Mouse (Mus musculus) MN1 (cell line): ENCODE results near the gene Kng1.
A peak's percentile ranks its signal among the peaks of the same experiment; 100 is the strongest.
"Not testable (repeated sequence)": the region's sequence is repeated elsewhere in the genome, so short reads cannot be mapped to it uniquely, and the experiment has no call there.

Experiments
- DNase-seq: peaks from one replicate; pipeline ENCODE4 v3.0.0-alpha.2; 2016; ENCODE audit warnings: low spot score

Kng1 gene

DNA sequence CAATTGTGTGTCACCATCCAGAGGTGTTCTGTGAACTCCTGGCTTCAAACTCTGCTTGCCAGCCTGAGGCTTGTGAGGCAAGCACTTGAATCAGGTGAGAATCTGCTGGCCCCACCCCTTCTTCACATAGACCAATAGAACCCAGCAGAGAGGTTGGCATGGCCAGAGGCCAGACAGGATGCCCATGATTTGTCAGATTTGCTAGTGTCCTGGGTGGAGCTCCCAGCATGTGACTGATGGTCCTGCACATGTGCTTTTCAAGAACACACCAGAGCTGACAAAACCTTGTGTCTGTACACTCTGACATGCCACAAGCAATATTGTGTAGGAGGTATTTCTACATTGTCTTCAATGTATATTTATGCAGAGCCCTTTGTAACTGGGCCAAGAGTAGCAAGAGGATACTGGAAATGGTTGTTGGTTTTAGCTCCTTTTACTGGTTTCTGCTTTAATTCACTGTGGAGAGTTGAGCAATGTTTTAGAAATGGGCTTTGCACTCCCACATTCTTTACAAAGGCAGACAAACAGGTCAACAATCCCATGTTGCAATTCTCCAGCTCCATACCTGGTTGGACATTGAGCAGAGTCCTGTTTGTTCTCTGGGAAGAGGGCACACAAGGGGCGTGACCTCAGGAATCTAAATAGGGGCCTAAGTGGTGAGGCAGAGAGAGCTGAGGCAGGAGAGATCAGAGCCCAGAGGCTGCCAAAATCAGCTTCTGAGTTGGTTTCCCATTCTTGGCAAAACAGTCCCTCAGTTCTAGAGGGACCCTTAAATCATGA is at the start of gene Kng1:
Kng1 (plus strand) TSS at position 198 of the 780 bp plus-strand sequence.
- not testable (repeated sequence) for DNase-seq

DNA sequence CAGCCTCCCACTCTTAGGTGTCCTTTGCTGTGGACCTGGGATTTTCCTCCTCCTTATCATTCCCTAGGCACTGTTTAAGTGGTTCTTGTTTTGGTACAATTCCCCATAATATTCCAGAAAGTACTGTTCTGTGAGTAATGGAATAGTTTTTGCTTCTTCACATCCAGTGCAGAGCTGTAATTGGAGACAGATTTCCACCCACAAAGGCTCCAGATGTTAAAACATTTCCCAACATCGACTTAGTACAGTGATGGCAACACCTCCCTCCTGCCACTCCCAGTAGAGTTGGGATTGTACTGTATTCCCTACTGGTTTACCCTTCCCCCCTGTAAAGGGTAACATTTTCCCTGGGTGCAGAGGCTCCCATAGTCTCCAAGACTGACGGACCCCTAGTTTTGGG is 43.9 kb upstream of the Kng1 start:
- DNase-seq: not testable (repeated sequence)

DNA sequence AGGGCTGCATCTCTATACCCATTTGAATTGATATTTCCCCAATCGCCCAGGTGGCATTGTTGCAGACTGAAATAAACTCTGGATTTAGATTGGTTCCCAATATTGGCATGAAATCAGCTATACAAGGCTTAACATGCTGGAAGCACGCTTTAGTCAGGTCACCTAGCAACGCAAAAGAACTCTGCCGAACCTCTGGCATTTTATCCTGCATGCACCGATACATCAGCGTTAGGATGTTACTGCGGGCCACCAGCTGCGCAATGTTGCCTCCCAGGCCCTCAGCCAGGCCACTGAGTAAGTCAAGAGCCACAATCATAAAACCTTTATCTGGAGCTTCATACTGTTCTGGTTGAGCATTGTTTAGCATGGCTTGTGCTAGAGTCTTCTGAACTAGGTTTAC is 43.0 kb upstream of the Kng1 start:
- not testable (repeated sequence) for DNase-seq

DNA sequence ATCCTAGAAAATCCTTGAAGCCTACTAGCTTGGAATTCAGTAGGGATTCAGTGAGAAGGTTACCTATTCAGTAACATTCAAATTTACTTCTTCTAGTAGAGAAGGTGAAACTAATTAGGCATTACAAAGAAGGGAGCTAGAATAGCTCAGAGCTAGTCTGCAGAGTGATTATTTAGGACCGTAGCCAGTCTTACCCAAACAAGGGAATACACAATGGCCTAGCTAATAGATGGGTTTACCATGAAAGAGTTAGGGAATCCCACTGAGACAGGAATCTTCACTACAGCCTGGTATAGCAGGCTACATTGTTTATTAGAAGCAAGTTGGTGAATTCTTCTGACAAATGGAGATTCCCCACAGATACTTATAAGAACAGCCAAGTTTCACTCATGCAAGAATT is 37.1 kb upstream of the Kng1 start:
- DNase-seq: not testable (repeated sequence)

DNA sequence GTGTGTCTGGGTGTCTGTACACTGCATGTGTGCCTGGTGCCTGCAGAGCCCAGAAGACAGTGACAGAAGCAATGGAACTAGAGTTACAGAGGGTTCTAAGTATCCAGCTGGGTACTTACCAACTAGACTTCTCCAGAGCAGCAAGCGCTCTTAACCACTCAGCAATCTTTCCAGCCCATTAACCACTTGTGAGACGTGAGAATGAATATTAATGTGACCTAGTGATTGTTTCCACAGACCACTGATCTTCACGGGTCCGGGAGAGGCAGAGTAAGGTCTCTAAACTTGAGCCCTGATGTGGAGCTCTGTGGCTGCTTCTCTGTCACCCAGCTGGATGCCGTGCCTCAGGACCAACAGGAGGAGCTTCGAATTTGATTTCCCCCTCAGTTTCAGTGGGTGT is 32.6 kb upstream of the Kng1 start:
- no peak for DNase-seq

DNA sequence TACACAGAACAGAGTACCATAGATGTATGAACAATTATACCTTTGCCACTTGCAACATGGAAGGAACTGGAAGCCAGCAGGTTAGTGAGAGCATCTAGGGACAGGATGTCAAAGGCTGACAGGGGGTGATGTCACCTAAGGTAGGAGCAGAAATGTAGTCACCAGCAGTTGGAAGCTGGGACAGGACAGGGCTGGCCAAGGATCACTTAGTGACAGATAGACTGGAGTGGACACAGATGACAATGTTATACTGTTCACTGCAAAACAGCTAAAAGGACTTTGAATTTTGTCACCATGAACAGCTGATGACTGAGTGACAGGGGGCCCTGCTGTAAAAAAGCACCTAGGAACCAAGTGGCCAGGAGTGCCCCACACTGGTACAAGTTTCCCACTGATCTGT is 31.1 kb upstream of the Kng1 start:
- DNase-seq: no peak

DNA sequence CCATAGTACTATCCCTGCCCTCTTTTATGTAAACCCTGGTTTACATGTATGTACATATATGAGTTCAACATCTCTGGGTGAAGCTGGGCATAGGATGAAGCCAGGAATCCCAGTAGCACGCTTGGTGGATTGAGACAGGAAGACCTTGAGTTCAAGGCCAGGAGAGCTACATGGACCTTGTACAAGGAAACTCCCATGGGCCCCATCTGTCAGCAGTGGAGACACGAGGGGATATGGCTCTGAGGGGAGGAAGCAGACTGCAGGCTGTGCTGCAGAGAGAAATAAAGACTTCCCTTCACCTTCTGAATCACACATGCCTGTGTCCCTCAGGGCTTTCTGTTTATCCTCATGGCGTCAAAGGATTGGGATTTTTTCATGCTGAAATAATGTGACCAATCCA is 30.3 kb upstream of the Kng1 start:
- DNase-seq: not testable (repeated sequence)

DNA sequence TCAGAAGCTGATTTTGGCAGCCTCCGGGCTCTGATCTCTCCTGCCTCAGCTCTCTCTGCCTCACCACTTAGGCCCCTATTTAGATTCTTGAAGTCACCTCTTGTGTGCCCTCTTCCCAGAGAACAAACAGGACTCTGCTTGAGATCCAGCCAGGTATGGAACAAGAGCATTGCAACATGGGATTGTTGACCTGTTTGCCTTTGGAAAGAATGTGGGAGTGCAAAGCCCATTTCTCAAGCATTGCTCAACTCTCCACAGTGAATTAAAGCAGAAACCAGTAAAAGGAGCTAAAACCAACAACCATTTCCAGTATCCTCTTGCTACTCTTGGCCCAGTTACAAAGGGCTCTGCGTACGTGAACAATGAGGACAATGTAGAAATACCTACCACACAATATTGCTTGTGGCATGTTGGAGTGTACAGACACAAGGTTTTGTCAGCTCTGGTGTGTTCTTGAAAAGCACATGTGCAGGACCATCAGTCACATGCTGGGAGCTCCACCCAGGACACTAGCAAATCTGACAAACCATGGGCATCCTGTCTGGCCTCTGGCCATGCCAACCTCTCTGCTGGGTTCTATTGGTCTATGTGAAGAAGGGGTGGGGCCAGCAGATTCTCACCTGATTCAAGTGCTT is 28.6 kb upstream of the Kng1 start, which contains the start of gene Kng2:
Kng2 (minus strand) TSS at position 517 of the 635 bp plus-strand sequence.
- not testable (repeated sequence) for DNase-seq

DNA sequence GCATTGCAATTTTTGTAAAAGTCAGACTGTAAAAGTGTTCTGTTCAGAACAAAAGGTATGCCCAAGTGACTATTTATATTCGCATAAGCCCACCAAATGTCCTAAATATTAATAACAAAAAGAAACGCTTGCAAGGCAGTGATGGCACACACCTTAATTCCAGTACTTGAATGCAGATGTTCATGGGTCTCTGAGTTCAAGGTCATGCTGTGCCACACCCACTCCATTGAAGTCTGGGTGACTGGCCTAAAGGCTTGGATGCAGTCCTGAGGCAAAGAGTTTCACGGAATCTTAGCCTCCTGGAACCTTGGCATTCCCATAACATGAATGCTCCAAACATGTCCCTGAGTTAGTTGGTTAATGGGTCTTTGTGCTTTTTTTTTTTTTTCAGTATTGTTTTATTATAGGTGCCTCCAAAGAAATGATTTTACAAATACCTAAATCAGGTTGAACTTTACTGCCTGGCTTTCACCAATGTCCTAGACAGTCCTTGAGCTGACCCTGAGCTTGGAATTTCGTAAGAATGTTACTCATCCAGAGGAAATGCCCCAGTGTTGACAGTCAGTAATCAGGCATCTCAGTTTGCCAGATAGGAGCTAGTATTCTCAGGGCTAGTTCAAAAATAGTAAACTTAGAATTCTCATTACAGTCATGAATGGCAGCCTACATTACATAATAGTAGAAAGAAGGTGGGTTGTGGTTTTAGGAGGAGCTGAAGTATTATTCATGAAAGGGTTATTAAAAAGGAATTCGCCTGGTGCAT is 26.8 kb upstream of the Kng1 start:
- no peak for DNase-seq

DNA sequence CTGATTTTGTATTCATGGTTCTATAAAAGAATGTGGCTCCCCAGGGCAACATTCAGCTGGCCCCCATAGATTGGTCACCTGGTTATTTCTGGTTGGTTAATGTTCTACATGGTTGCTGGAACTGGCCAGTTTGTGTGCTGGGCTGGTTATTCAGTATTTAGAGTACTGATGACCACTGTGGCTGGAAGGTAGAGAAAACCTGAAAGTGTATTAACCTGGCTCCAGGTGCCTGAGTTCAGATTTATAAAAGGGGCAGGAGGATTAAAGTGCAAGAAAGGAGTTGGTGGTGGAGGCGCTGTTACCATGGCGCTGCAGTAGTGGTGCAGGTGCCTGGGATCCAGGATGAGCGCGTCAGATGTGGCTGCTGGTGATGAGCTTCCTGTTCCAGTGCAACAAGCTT is 24.0 kb upstream of the Kng1 start:
- DNase-seq: no peak

DNA sequence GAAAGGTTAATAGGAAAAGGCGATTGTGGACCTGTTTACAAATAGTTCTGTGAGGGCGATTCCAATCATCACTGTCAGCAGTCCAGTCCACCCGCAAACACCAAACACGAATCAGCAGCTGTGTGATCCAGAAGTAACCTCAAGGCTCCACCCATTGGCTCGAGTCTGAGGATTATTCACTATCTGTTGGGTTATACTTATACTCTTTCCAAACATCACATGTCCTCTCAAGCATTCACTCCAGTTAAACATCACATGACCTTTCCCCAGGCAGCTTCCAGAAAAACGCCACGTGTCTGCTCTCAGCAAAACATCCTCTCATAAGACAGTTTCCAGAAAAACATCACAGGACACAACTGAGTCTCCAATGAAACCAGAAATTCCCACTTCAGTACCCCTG is 19.9 kb upstream of the Kng1 start:
- no peak for DNase-seq

DNA sequence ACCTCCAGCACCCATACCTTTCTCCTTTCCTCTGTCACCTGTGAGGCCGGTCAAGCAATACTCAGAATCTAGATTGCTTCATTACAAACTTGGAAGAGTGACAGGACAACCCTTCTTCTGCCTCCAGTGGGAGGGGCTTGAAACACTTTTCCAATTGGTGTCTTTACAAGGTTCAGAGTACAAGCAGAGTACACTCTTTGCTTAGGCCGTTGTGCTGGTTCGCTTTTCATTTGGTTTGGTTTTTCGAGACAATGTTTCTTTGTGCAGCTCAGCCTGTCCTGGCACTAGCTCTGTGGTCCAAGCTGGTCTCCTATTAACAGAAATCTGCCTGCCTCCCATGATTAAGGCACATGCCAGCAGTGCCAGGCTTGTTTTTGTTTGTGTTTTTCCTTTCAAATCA is 18.4 kb upstream of the Kng1 start:
- no peak for DNase-seq

DNA sequence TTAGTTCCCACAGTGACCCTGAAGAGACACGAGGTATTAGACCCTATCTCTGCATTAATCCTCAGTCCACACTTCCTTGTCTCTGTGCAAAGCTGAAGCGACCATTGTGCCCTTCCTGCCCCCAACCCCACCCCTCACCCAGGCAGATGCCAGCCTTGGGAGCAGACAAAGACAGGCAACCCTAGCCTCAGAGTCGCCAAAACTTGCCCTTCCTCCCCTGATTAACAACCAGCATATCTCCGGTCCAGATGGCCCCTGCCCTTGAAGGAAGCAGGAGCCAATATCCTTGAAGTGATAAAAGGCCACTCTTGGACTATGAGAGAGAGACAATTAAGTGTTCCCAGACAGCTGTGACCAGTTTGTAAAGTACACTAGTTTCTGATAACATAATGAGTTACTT is 16.8 kb upstream of the Kng1 start:
- peak; percentile 8 for DNase-seq

DNA sequence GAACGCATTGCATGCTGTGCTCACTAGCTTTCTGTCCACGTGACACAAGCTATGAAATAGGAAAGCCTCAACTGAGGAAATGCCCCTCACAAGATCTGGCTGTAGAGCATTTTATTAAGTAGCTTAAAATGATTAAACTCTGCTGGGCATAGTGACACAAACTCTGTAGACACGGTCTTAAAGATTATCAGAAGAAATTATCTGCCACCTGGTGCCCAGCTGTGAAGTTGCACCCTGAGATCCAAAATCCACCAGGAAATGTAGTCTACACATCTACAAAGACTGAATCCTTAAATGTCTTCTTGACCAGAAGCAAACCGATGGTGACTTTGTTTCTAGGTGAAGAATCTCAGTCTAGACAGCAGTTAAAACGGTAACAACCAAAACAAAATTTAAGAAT is 11.3 kb upstream of the Kng1 start:
- peak; percentile 32 for DNase-seq

DNA sequence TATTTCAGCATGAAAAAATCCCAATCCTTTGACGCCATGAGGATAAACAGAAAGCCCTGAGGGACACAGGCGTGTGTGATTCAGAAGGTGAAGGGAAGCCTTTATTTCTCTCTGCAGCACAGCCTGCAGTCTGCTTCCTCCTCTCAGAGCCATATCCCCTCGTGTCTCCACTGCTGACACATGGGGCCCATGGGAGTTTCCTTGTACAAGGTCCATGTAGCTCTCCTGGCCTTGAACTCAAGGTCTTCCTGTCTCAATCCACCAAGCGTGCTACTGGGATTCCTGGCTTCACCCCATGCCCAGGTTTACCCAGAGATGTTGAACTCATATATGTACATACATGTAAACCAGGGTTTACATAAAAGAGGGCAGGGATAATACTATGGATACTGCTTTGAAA is 2.0 kb downstream of the Kng1 start:
- DNase-seq: not testable (repeated sequence)

DNA sequence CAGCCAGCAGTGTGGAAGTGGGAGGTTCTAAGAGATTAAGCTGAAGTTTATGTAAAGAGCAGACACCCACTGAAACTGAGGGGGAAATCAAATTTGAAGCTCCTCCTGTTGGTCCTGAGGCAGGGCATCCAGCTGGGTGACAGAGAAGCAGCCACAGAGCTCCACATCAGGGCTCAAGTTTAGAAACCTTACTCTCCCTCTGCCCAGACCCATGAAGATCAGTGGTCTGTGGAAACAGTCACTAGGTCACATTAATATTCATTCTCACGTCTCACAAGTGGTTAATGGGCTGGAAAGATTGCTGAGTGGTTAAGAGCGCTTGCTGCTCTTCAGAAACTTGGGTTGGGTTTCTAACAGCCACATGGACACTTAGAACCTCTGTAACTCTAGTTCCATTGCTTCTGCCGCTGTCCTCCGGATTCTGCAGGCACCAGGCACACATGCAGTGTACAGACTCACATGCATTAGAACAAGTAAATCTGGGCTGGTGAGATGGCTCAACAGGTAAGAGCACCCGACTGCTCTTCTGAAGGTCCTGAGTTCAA is 3.2 kb downstream of the Kng1 start:
- not testable (repeated sequence) for DNase-seq

DNA sequence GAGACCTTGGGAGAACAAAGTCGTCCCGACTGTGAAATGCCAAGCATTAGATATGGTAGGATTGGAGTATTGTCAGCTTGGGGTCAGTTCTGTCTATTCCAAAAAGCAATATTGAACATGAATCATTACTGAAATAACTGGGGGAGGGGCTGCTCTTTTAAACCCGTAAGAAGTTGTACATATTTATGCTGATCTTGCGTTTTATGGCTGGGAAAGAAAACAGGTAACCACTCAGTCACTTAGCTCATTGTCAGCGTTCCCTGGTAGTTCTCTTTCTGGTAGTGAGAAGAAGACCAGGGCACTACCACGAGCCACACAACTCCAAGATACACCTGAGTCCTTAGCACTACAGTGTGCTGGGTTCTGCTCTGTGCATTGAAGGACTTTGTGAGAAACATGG is 19.9 kb downstream of the Kng1 start:
- DNase-seq: not testable (repeated sequence)

DNA sequence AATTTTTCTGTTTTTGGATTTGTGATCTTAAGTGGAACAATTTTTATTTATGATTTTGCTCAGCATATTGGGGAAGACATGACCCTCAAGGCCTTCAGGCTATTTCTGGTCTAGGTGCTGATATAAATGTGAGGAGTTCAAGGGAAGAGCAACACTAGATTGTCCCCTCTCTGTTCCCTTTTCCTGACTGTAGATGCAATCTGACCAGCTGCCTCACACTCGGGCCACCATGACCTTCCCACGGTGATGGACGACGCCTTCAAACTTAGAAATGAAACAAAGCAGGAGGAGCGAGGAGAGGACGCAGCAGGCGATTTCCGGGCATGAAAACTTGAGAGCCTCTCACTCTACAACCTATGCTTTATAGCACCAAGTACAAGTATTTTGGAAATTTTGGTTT is 29.5 kb downstream of the Kng1 start:
- DNase-seq: not testable (repeated sequence)

DNA sequence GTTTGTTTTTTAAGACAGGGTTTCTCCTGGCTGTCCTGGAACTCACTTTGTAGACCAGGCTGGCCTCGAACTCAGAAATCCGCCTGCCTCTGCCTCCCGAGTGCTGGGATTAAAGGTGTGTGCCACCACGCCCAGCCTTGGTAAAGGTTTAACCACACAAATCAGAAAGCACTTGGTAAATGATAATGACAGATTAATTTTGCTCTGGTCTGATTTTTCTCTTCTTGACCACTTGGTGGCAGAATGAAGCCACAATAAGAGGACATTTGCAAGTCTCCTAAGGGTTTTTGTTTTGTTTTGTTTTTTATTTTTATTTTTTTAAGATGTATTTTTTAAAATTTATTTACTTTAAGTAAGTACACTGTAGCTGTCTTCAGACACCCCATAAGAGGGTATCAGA is 30.0 kb downstream of the Kng1 start:
- not testable (repeated sequence) for DNase-seq

DNA sequence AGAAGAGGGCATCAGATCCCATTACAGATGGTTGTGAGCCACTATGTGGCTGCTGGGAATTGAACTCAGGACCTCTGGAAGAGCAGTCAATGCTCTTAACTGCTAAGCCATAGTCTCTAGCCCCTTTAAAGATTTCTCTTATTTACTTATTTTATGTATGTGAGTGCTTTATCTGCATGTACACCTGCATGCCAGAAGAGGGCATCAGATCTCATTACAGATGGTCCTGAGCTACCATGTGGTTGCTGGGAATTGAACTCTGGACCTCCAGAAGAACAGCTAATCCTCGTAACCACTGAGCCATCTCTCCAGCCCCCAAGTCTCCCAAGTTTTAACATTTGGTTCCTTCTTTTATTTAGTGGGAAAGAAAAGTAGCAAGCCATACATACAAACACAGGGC is 30.8 kb downstream of the Kng1 start:
- not testable (repeated sequence) for DNase-seq

DNA sequence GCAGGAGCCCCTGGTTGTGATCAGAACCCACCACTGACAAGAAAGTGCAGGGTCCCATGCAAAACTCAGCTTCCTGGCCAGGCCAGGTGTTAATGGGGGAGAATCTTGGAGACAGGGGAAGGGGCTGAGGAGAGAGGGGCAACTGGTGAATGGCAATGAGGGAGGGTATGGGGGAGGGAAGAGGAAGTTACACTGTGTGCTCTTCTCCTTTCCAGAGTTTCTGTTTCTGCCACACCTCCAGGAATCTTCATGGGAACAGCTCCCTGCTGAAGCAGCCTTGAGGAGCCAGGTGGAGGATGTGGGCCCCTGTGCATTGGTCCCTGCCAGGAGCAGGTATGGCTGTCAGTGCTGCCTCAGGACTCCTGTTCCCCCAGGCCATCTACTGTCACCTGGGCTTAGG is 33.7 kb downstream of the Kng1 start:
- DNase-seq: not testable (repeated sequence)

DNA sequence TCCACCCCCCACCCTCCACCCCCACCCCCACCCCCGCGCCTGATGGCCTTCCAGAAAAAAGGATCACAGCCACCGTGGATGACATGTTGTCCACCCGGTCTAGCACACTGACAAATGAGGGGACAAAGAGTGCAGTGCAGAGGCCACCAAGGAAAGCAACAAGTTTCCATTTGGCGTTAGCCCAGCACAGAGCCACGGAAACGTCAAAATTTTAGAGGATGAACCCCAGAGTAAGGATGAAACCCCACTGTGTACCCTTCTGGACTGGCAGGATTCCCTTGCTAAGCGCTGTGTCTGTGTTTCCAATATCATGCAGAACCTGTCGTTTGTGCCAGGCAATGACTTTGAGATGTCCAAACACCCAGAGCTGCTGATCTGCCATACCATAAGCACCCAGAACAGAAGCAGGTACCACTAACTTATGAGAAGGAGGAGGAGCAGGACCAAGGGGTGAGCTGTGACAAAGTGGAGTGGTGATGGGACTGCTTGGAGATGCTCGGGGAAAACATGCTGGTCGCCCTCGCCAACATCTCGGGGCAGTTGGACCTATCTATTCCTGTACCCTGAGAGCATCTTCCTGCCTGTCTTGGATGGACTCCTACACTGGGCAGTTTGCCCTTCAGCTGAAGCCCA is 35.8 kb downstream of the Kng1 start:
- no peak for DNase-seq
